Mouse (Mus musculus): ENCODE data around the gene Apoa4. TPM values are rescaled to one million over a fixed set of nuclear protein-coding genes. Genes with fewer than 3 reads are reported as not detected.

The Apoa4 gene
- polyA plus RNA-seq (2012) = not detected in 2 replicates

GRCm38 (mm10) chr9:46240526-46241153, at the start of gene Apoa4:
Gene Apoa4, plus strand, starts transcription at chr9:46240696.

GRCm38 (mm10) chr9:46228491-46228890, 12.0 kb upstream of the Apoa4 start, which contains the start of gene Apoa1:
Gene Apoa1, plus strand, starts transcription at chr9:46228580.

GRCm38 (mm10) chr9:46235596-46235648, 5.1 kb upstream of the Apoa4 start, which contains the start of gene Apoc3:
Gene Apoc3, minus strand, starts transcription at chr9:46235636.

GRCm38 (mm10) chr9:46268343-46268873, 27.9 kb downstream of the Apoa4 start, which contains the start of gene Apoa5:
Gene Apoa5, plus strand, starts transcription at chr9:46268633.

GRCm38 (mm10) chr9:46272677-46273454, 32.4 kb downstream of the Apoa4 start, which contains the start of gene Zpr1:
Gene Zpr1, plus strand, starts transcription at chr9:46273064.

GRCm38 (mm10) chr9:46282631-46283436, 42.3 kb downstream of the Apoa4 start, which contains the start of gene Bud13:
Gene Bud13, plus strand, starts transcription at chr9:46283008.

Other genes starting within 250 kb of the Apoa4 start
- gene Pafah1b2, start 228.0 kb upstream of the Apoa4 start, polyA plus RNA-seq (2012) = 93.9 and 102 TPM in 2 replicates
- gene Sik3, start 227.9 kb upstream of the Apoa4 start, polyA plus RNA-seq (2012) = 21.0 and 25.5 TPM in 2 replicates
- gene Apoa1, start 12.1 kb upstream of the Apoa4 start, polyA plus RNA-seq (2012) = 0.12 and 0.29 TPM in 2 replicates
- not detected in 2 replicates for gene Apoc3, start 5.1 kb upstream of the Apoa4 start, polyA plus RNA-seq (2012)
- gene Apoa5, start 27.9 kb downstream of the Apoa4 start, polyA plus RNA-seq (2012) = not detected in 2 replicates
- gene Zpr1, start 32.4 kb downstream of the Apoa4 start, polyA plus RNA-seq (2012) = 42.5 and 43.3 TPM in 2 replicates
- 14.2 and 16.5 TPM in 2 replicates for gene Bud13, start 42.3 kb downstream of the Apoa4 start, polyA plus RNA-seq (2012)
- gene 4931429L15Rik, start 79.3 kb downstream of the Apoa4 start, polyA plus RNA-seq (2012) = not detected in 2 replicates